Mouse (Mus musculus): Measurements from ENCODE around the gene 4932414N04Rik. TPM values are rescaled to one million over a fixed set of nuclear protein-coding genes. Genes with fewer than 3 reads are reported as not detected.

4932414N04Rik gene
- polyA plus RNA-seq, 1 experiment: not detected

DNA sequence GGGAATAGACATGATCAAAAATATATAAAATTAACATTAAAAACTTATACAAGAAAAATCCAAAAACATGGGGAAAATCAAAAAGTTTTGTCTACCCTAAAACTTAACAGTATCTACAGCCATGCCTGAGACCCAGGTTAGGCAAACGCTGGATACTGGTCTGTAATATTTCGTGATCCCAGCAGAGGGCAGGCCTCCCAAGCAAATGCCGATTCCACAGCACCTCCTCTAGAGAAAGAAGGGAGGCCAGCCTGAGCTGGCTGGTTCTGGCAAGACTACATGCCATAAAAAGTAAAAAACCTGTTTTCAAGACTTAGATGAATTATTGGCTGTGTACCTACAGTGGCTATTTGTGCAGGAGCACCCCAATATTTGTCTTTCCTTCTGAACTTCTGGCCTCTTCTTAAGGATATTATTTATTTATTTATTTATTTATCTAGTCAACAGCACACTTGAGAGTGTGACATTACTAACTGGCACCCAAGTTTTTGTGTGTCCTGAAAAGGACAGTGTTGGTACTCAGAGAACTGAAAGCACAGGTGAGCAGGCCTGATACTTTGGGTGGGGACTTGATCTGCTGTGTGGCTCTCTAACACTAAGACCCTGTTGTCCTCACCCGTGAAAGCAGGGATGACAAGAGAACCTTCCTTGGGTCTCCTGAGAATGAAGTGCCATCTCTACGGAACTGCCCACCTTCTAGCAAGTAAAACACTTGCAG is 128.6 kb downstream of the 4932414N04Rik start:
- Histone ChIP-seq H3K9me3 (no peaks in the 10 kb centered on the region), H3K36me3 (replicated peaks; ENCODE audit: low read length) (no peaks in the 10 kb centered on the region), H3K4me3 (replicated peaks) (no peak overlapping the region), H3K4me1 (peaks cover 24% of the 10 kb centered on the region), H3K27me3 (replicated peaks) (peaks cover 6% of the 10 kb centered on the region)
- no peak for TF ChIP-seq GATA1 (IDR thresholded peaks at IDR 0.05; ENCODE audit: borderline replicate concordance, low read length)
- TF ChIP-seq FLI1 (IDR thresholded peaks at IDR 0.05; ENCODE audit: low read length): no peak

DNA sequence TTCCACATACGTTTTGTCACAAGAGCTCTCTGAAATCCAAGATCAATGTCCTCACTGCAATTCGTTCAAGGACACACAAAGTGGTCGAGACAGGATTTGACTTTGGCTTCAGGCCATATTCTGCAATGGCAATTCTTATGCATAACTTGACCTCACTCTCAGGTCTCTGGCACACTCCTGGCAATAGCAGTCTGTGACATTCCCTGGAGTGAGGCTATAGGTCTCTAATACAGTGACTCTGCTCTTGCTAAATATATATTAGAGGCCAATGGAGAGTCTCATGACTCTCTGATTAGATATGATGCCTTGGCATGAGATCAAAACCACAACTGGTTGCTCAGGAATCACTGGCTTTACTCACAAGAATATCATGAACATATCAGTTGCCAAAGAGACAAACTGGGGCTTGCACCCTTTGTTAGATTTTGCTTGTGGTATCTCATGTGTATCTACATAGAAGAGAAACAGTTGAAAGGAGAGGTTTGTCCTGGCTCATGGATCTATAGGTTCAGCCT is 130.9 kb downstream of the 4932414N04Rik start:
- H3K27me3 ChIP-seq (replicated peaks): peaks cover 2% of the 10 kb centered on the region
- TF ChIP-seq FLI1 (IDR thresholded peaks at IDR 0.05; ENCODE audit: low read length) (no peak), GATA1 (IDR thresholded peaks at IDR 0.05; ENCODE audit: borderline replicate concordance, low read length) (no peak)
- no peak overlapping the region for H3K4me3 ChIP-seq (replicated peaks)
- H3K36me3 ChIP-seq (replicated peaks; ENCODE audit: low read length): no peaks in the 10 kb centered on the region
- peaks cover 22% of the 10 kb centered on the region for H3K4me1 ChIP-seq
- H3K9me3 ChIP-seq: no peaks in the 10 kb centered on the region

DNA sequence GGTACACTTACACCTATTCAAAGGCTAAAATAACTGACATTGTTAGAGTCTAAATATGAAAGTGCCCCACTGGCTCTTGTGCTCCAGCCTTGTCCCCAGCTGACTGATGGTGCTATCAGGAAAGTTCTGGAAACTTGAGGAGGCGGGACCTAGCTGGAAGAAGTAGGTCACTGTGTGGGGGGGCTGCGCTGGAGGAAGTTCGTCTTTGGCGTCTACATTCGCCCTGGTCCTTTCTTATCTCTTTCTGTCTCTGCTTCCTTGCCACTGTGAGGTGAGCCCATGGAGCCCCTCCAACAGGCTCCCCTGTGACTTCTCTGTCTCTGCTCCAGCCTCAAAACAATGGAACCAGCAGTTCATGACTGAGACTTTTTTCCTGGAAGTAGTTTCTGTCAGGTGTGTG is 136.0 kb downstream of the 4932414N04Rik start:
- Histone ChIP-seq H3K9me3 (no peaks in the 10 kb centered on the region), H3K4me1 (peaks cover 10% of the 10 kb centered on the region)
- TF ChIP-seq GATA1 (IDR thresholded peaks at IDR 0.05; ENCODE audit: borderline replicate concordance, low read length) (no peak), FLI1 (IDR thresholded peaks at IDR 0.05; ENCODE audit: low read length) (no peak)

GRCm38 (mm10) chr2:68793472-68793871 is 137.2 kb downstream of the 4932414N04Rik start:
- TF ChIP-seq GATA1 (IDR thresholded peaks at IDR 0.05; ENCODE audit: borderline replicate concordance, low read length): no peak
- TF ChIP-seq FLI1 (IDR thresholded peaks at IDR 0.05; ENCODE audit: low read length): no peak
- Histone ChIP-seq H3K27me3 (replicated peaks) (no peaks in the 10 kb centered on the region), H3K4me1 (peaks cover 8% of the 10 kb centered on the region), H3K36me3 (replicated peaks; ENCODE audit: low read length) (no peaks in the 10 kb centered on the region), H3K9me3 (no peaks in the 10 kb centered on the region), H3K4me3 (replicated peaks) (no peak overlapping the region)

More for the DNA sequence above, 136.0 kb downstream of the 4932414N04Rik start:
- H3K36me3 ChIP-seq (replicated peaks; ENCODE audit: low read length): no peaks in the 10 kb centered on the region
- H3K4me3 ChIP-seq (replicated peaks): peak overlapping the region; percentile 18
- no peaks in the 10 kb centered on the region for H3K27me3 ChIP-seq (replicated peaks)

DNA sequence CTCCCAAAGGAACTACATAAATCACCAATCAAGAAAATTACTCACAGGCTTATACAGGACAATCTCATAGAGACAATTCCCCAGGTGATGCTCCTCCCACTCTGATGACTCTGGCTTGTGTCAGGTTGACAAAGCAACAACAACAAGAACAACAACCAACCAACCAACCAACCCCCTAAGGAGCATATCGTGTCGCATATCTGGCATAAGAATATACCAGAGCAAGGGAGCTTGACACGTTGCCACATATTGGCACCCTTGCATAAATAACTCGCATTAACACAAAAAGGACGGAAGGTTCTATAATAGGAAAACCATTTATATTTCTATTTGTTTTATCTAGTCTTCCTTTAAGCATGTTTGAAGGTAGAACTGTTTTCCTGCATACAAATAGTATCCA is 137.9 kb downstream of the 4932414N04Rik start:
- Histone ChIP-seq H3K9me3 (no peaks in the 10 kb centered on the region), H3K4me1 (peaks cover 8% of the 10 kb centered on the region)
- TF ChIP-seq FLI1 (IDR thresholded peaks at IDR 0.05; ENCODE audit: low read length) (no peak), GATA1 (IDR thresholded peaks at IDR 0.05; ENCODE audit: borderline replicate concordance, low read length) (no peak)

GRCm38 (mm10) chr2:68794616-68795015 is 138.3 kb downstream of the 4932414N04Rik start:
- no peaks in the 10 kb centered on the region for H3K27me3 ChIP-seq (replicated peaks)
- TF ChIP-seq FLI1 (IDR thresholded peaks at IDR 0.05; ENCODE audit: low read length) (no peak), GATA1 (IDR thresholded peaks at IDR 0.05; ENCODE audit: borderline replicate concordance, low read length) (no peak)

More for the DNA sequence above, 137.9 kb downstream of the 4932414N04Rik start:
- Histone ChIP-seq H3K27me3 (replicated peaks) (no peaks in the 10 kb centered on the region), H3K36me3 (replicated peaks; ENCODE audit: low read length) (no peaks in the 10 kb centered on the region), H3K4me3 (replicated peaks) (no peak overlapping the region)

DNA sequence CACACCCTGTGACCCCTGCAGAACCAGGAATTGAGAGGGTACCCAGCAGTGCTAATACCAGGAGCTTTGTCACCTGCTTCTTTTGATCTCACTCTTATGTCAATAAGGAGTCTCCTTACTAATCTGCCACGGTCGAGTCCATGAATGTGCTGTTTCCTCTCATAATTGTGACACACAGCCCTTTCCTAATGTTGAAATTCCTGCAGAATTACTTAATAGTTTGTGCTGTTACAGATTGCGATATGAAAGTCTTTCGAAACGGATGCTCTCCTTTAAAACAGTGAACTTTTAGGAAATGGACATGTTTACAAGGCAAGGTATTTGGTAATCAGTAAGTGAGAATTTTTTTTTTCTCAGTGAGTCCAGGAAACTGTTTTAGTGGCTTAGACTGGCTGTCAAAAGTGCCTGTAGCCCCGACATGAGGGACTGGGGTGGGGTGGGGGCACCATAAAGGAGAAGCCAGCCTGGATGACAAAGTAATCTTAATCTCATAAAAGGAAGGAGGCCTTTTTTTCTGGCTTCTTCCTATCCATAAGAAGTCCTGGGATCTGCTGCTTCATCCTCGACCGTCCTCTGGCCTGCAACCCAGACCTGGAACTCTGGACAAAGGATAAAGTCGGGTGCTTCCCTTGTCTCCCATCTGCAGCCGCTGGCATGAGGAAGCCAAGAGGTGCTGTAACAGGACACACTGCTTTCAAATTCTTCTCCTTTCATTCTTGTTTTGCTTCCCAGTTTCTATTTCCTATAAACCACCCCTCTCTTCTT is 139.9 kb downstream of the 4932414N04Rik start:
- Histone ChIP-seq H3K27me3 (replicated peaks) (no peaks in the 10 kb centered on the region), H3K4me3 (replicated peaks) (no peak overlapping the region), H3K9me3 (no peaks in the 10 kb centered on the region), H3K4me1 (peaks cover 8% of the 10 kb centered on the region), H3K36me3 (replicated peaks; ENCODE audit: low read length) (no peaks in the 10 kb centered on the region)
- TF ChIP-seq FLI1 (IDR thresholded peaks at IDR 0.05; ENCODE audit: low read length) (no peak), GATA1 (IDR thresholded peaks at IDR 0.05; ENCODE audit: borderline replicate concordance, low read length) (no peak)

More at GRCm38 (mm10) chr2:68794616-68795015, 138.3 kb downstream of the 4932414N04Rik start:
- Histone ChIP-seq H3K36me3 (replicated peaks; ENCODE audit: low read length) (no peaks in the 10 kb centered on the region), H3K4me3 (replicated peaks) (no peak overlapping the region), H3K4me1 (peaks cover 8% of the 10 kb centered on the region), H3K9me3 (no peaks in the 10 kb centered on the region)

GRCm38 (mm10) chr2:68797106-68797505 is 140.8 kb downstream of the 4932414N04Rik start:
- Histone ChIP-seq H3K27me3 (replicated peaks) (peaks cover 3% of the 10 kb centered on the region), H3K9me3 (no peaks in the 10 kb centered on the region), H3K36me3 (replicated peaks; ENCODE audit: low read length) (no peaks in the 10 kb centered on the region), H3K4me3 (replicated peaks) (no peak overlapping the region), H3K4me1 (peaks cover 7% of the 10 kb centered on the region)
- no peak for TF ChIP-seq FLI1 (IDR thresholded peaks at IDR 0.05; ENCODE audit: low read length)
- TF ChIP-seq GATA1 (IDR thresholded peaks at IDR 0.05; ENCODE audit: borderline replicate concordance, low read length): no peak

Other genes starting within 250 kb of the 4932414N04Rik start
- 0.95 TPM in 1 of 2 replicates, not detected in the other for gene Stk39, start 184.2 kb upstream of the 4932414N04Rik start, polyA plus RNA-seq (2012; ENCODE audit: insufficient read depth, low replicate concordance)
- not detected in 2 replicates for gene 4933409G03Rik, start 74.1 kb upstream of the 4932414N04Rik start, polyA plus RNA-seq (2012; ENCODE audit: insufficient read depth, low replicate concordance)
- 2.9 and 3.2 TPM in 2 replicates for gene Cers6, start 205.0 kb downstream of the 4932414N04Rik start, polyA plus RNA-seq (2012; ENCODE audit: insufficient read depth, low replicate concordance)

All from megakaryocyte, embryonic 14.5 days (primary cell).